Mouse (Mus musculus) MEL (cell line): Measurements from ENCODE around the gene Ube2o.

Experiments used
- CHD2 ChIP-seq: IDR thresholded peaks from 2 replicates; pipeline ENCODE4 v1.6.1; 2011; ENCODE audit warnings: low read length, improper control_type of control experiment
- CTCF ChIP-seq, 3 experiments: IDR thresholded peaks in 2 of 3; conservative IDR thresholded peaks in 1 of 3; 2 replicates each; pipeline ENCODE4 v1.5.1; 2011 to 2012; ENCODE audit warnings: low read length in 3 of 3, low read depth in 2 of 3, mild to moderate bottlenecking in 2 of 3, improper control_type of control experiment in 1 of 3, inconsistent platforms in 1 of 3, mixed read lengths in 1 of 3, moderate library complexity in 1 of 3; ENCODE audit not compliant: control insufficient read depth in 1 of 3, insufficient read depth in 1 of 3, poor library complexity in 1 of 3, severe bottlenecking in 1 of 3
- EP300 ChIP-seq, 2 experiments: IDR thresholded peaks; 2 replicates each; pipeline ENCODE4 v1.6.1; 2011; ENCODE audit warnings: improper control_type of control experiment in 2 of 2, low read length in 2 of 2, low read depth in 1 of 2, mild to moderate bottlenecking in 1 of 2
- KAT2A ChIP-seq: conservative IDR thresholded peaks from 2 replicates; pipeline ENCODE4 v1.6.1; 2012; ENCODE audit warnings: low read depth, low read length, improper control_type of control experiment, inconsistent platforms
- MEF2A ChIP-seq: IDR thresholded peaks from 2 replicates; pipeline ENCODE4 v1.6.1; 2014; ENCODE audit warnings: low read depth, mild to moderate bottlenecking, inconsistent platforms, low read length, improper control_type of control experiment; ENCODE audit not compliant: poor library complexity, insufficient replicate concordance, severe bottlenecking; ENCODE audit errors: extremely low read depth
- POLR2AphosphoS5 ChIP-seq: IDR thresholded peaks from 2 replicates; pipeline ENCODE4 v1.6.1; 2012; ENCODE audit warnings: low read depth, borderline replicate concordance, mild to moderate bottlenecking, inconsistent platforms, low read length, moderate library complexity, mixed read lengths
- RAD21 ChIP-seq: IDR thresholded peaks from 2 replicates; pipeline ENCODE4 v1.6.1; 2011; ENCODE audit warnings: mild to moderate bottlenecking, low read depth, low read length, improper control_type of control experiment
- SIN3A ChIP-seq: IDR thresholded peaks from 2 replicates; pipeline ENCODE4 v1.6.1; 2012; ENCODE audit warnings: low read length, improper control_type of control experiment, inconsistent platforms
- USF1 ChIP-seq: IDR thresholded peaks from 2 replicates; pipeline ENCODE4 v1.6.1; 2014; ENCODE audit warnings: low read depth, mild to moderate bottlenecking, inconsistent platforms, low read length, improper control_type of control experiment, moderate library complexity
- ZC3H11A ChIP-seq: IDR thresholded peaks from 2 replicates; pipeline ENCODE4 v1.6.1; 2012; ENCODE audit warnings: low read depth, mild to moderate bottlenecking, inconsistent platforms, low read length, improper control_type of control experiment

DNA sequence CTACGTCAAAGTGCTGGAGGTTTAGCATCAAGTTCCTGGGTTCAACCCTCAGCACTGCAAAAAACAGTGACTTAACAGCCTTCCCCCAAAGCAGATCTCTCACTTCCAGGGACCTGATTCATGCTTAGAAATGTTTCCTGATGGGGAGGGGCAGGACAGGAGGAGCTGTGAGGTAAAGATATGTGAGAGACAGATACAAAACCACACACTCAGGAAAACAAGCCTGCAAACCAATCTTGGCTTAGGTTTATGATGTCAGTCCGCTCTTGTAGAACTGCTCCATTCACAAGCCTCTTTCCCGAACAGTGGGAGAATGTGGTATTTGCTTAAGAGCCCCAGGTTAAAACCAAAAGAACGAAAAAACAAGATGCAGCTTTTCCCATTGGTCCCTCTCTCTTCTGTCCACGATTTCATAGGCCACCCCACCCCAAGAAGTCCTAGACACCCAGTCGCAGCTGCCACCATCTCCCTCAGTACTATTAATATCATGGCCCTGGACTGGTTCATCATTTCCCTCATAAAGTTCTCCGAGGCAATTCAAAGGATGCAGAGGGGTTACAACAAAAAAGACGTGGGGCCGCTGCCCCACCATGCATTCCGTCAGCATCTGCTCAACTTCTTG lies 1.1 kb downstream of the Ube2o start:
- TF ChIP-seq CHD2 = no peak
- TF ChIP-seq SIN3A = peak; percentile 90
- TF ChIP-seq POLR2AphosphoS5 = no peak
- TF ChIP-seq USF1 = no peak
- no peak for TF ChIP-seq RAD21
- TF ChIP-seq MEF2A = no peak
- no peak for TF ChIP-seq CTCF (IDR thresholded peaks at IDR 0.05 in 2 of 3, conservative IDR thresholded peaks at IDR 0.05 in 1 of 3; ENCODE audit: control insufficient read depth in 1 of 3, insufficient read depth in 1 of 3, low read depth in 2 of 3, low read length in 3 of 3, poor library complexity in 1 of 3, severe bottlenecking in 1 of 3)
- peak; percentile 79 to 82 for TF ChIP-seq EP300 (IDR thresholded peaks at IDR 0.05; ENCODE audit: low read depth in 1 of 2, low read length in 2 of 2)
- TF ChIP-seq KAT2A = no peak
- no peak for TF ChIP-seq ZC3H11A
